Mouse (Mus musculus): ENCODE measurements around the gene Usp47.
A peak's percentile ranks its signal among the peaks of the same experiment; 100 is the strongest.

The Usp47 gene

GRCm38 (mm10) chr7:112023150-112023600 lies at the start of gene Usp47:
Usp47 (plus strand) TSS chr7:112023504.
- peak; percentile 92 for DNase-seq (ENCODE audit: low read depth)

GRCm38 (mm10) chr7:111976401-111976800 lies 46.9 kb upstream of the Usp47 start:
- DNase-seq (ENCODE audit: low read depth): no peak

GRCm38 (mm10) chr7:111977871-111978270 lies 45.4 kb upstream of the Usp47 start:
- DNase-seq (ENCODE audit: low read depth): no peak

GRCm38 (mm10) chr7:111982296-111982695 lies 41.0 kb upstream of the Usp47 start:
- no peak for DNase-seq (ENCODE audit: low read depth)

- DNase-seq (ENCODE audit: low read depth): no peak
Measured at GRCm38 (mm10) chr7:111984530-111984929, 38.8 kb upstream of the Usp47 start.

GRCm38 (mm10) chr7:111985266-111985665 lies 38.0 kb upstream of the Usp47 start:
- DNase-seq (ENCODE audit: low read depth): no peak

GRCm38 (mm10) chr7:111986906-111987305 lies 36.4 kb upstream of the Usp47 start:
- no peak for DNase-seq (ENCODE audit: low read depth)

GRCm38 (mm10) chr7:111997441-111997840 lies 25.9 kb upstream of the Usp47 start:
- DNase-seq (ENCODE audit: low read depth): no peak

- no peak for DNase-seq (ENCODE audit: low read depth)
Measured at GRCm38 (mm10) chr7:111998446-111999004, 24.8 kb upstream of the Usp47 start.

GRCm38 (mm10) chr7:111999376-111999775 lies 23.9 kb upstream of the Usp47 start:
- DNase-seq (ENCODE audit: low read depth): no peak

- DNase-seq (ENCODE audit: low read depth): no peak
Measured at GRCm38 (mm10) chr7:112000166-112000565, 23.1 kb upstream of the Usp47 start.

GRCm38 (mm10) chr7:112010511-112010910 lies 12.8 kb upstream of the Usp47 start:
- no peak for DNase-seq (ENCODE audit: low read depth)

- DNase-seq (ENCODE audit: low read depth): no peak
Measured at GRCm38 (mm10) chr7:112010976-112011375, 12.3 kb upstream of the Usp47 start.

- DNase-seq (ENCODE audit: low read depth): no peak
Measured at GRCm38 (mm10) chr7:112012102-112012501, 11.2 kb upstream of the Usp47 start.

GRCm38 (mm10) chr7:112012621-112013177 lies 10.6 kb upstream of the Usp47 start:
- DNase-seq (ENCODE audit: low read depth): no peak

- no peak for DNase-seq (ENCODE audit: low read depth)
Measured at GRCm38 (mm10) chr7:112014148-112014547, 9.2 kb upstream of the Usp47 start.

GRCm38 (mm10) chr7:112022506-112023149 lies 676 bp upstream of the Usp47 start:
- DNase-seq (ENCODE audit: low read depth): no peak

- peak; percentile 71 for DNase-seq (ENCODE audit: low read depth)
Measured at GRCm38 (mm10) chr7:112023601-112024445, 519 bp downstream of the Usp47 start.

- no peak for DNase-seq (ENCODE audit: low read depth)
Measured at GRCm38 (mm10) chr7:112024446-112024730, 1.1 kb downstream of the Usp47 start.

GRCm38 (mm10) chr7:112024856-112025255 lies 1.6 kb downstream of the Usp47 start:
- DNase-seq (ENCODE audit: low read depth): peak; percentile 17

- no peak for DNase-seq (ENCODE audit: low read depth)
Measured at GRCm38 (mm10) chr7:112030594-112030993, 7.3 kb downstream of the Usp47 start.

- no peak for DNase-seq (ENCODE audit: low read depth)
Measured at GRCm38 (mm10) chr7:112035804-112036203, 12.5 kb downstream of the Usp47 start.

GRCm38 (mm10) chr7:112036636-112037035 lies 13.3 kb downstream of the Usp47 start:
- no peak for DNase-seq (ENCODE audit: low read depth)
